Mouse (Mus musculus) forebrain, embryonic 13.5 days (tissue): ENCODE measurements around the gene Tnnt1. TPM values are rescaled to one million over a fixed set of nuclear protein-coding genes. Genes with fewer than 3 reads are reported as not detected.
A peak's percentile ranks its signal among the peaks of the same experiment; 100 is the strongest.

Source experiments
- ATAC-seq: fragments of 200-750 bp; cut with Nextera tagmentation; 2 replicates; pipeline ENCODE4 v1.8.0; 2017
- H3K27ac ChIP-seq: fragments of 300-500 bp; sonication (generic); 2 replicates; pipeline ENCODE4 v1.5.1; 2015; ENCODE audit warnings: inconsistent platforms, mild to moderate bottlenecking, moderate library complexity
- H3K27me3 ChIP-seq: fragments of 300-500 bp; sonication (generic); 2 replicates; pipeline ENCODE4 v1.6.1; 2015; ENCODE audit warnings: mild to moderate bottlenecking, inconsistent platforms
- H3K36me3 ChIP-seq: fragments of 300-500 bp; sonication (generic); 2 replicates; pipeline ENCODE4 v1.6.1; 2015; ENCODE audit warnings: mild to moderate bottlenecking, inconsistent platforms; ENCODE audit not compliant: poor library complexity, severe bottlenecking
- H3K4me1 ChIP-seq: fragments of 300-500 bp; sonication (generic); 2 replicates; pipeline ENCODE4 v1.6.1; 2015; ENCODE audit warnings: inconsistent platforms
- H3K4me2 ChIP-seq: fragments of 300-500 bp; sonication (generic); 2 replicates; pipeline ENCODE4 v1.6.1; 2015; ENCODE audit warnings: inconsistent platforms, mild to moderate bottlenecking, moderate library complexity
- H3K4me3 ChIP-seq: fragments of 300-500 bp; sonication (generic); 2 replicates; pipeline ENCODE4 v1.5.1; 2015; ENCODE audit warnings: mild to moderate bottlenecking, inconsistent platforms
- H3K9ac ChIP-seq: fragments of 300-500 bp; sonication (generic); 2 replicates; pipeline ENCODE4 v1.6.1; 2015; ENCODE audit warnings: mild to moderate bottlenecking, inconsistent platforms
- H3K9me3 ChIP-seq: fragments of 300-500 bp; sonication (generic); replicated peaks from 2 replicates; pipeline ENCODE4 v1.6.1; 2016; ENCODE audit warnings: inconsistent platforms
- WGBS: fragments of 180-500 bp; shearing (Covaris S2); methylation state at CpG from one replicate; pipeline ENCODE4 v1.1.7; 2015; 5-methylcytosine and 5-hydroxymethylcytosine counted together
- polyA plus RNA-seq: library from polyadenylated mRNA; unstranded; fragments of >200 nt; fragmentation: Nextera tagmentation; extraction: Ambion mirVana; gene quantifications from 2 replicates; pipeline ENCODE4 v1.2.1, GENCODE M21; 2015

Tnnt1 gene
- polyA plus RNA-seq, 1 experiment from 2014 or later: 3.9 TPM

DNA sequence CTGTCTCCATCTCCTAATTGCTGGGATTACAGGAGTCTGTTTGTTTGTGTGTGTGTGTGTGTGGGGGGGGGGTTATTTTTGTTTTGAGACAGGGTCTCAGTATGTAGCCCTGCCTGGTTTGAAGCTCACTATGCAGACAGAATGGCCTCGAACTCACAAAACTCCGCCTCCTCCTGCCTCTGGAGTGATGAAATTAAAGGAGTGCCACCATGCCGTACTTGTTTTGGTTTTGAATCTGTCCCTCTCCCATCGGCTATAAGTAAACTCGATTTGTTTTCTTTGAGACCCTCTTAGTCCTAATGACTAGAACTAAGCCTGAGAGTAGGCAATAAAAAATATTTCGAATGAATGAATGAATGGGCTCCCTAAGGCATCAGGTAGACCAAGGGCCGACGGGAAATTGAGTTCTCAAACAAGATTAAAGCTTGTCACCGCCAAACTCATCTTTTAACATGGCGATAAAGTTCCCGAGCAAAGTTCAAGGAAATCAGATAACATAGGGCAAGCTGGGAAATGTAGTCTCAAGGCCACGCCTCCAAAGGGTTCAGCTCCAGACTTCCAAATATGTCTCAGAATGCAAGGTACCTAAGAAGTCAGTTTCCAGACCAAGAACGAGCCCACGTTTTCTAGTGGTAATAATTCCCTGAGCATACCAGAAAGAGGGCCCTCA is 13.6 kb downstream of the Tnnt1 start:
- peak; percentile 14; the same call in 1 of the 2 replicates for ATAC-seq
- no peak overlapping the region for H3K27ac ChIP-seq

DNA sequence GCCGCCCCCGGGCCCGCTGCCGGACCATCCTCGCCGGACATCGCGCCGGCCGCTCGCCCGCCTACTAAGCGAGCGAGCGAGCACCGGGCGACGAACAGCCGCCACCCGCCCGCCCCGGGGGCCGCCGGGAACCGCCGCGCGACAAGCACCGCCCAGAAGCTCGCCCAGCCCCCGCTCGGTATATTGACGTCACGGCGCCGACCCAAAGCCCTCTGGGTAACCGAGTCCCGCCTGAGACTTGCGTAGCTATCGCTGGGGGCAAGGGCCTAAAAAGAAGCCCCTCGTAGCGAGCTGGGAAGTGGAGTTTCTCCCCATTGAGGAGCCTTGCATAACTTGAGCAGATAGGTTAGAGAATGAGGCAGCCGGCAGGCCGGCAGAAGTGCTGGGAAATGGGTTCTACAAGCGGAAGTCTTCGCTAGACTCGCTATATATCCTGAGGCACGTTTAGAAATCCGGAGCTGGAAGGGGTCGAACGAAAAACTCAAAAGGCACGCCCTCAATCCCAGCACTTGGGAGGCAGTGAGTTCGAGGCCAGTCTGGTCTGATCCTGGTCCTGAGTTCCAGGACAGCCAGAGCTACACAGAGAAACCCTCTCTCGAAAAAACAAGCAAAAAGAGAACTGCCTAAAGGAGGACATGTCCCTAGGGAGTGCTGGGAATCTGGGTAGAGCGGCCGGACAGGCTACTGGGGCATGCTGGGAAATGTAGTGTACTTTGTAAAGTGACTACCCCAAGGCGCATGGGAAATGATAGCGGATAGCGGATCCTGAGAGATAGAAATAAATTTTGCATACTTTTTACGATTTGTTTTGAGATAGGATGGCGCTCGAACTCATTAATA is 14.4 kb downstream of the Tnnt1 start, which contains the start of gene Ppp1r12c:
Gene Ppp1r12c, minus strand, starts transcription at position 123 of the 840 bp plus-strand sequence.
- Histone ChIP-seq H3K27me3 (no peaks in the 10 kb centered on the region), H3K9me3 (no peaks in the 10 kb centered on the region), H3K4me2 (peak within 1 kb of the TSS; percentile 82), H3K36me3 (peaks cover 9% of the 10 kb centered on the region), H3K9ac (peak within 1 kb of the TSS; percentile 95), H3K27ac (peak within 1 kb of the TSS; percentile 81), H3K4me3 (peak within 1 kb of the TSS; percentile 77), H3K4me1 (peaks cover 41% of the 10 kb centered on the region)
- under 1% methylated on average over 60 of the region's 62 CpGs for WGBS
- ATAC-seq: peak; percentile 96

More for the DNA sequence above, 13.6 kb downstream of the Tnnt1 start:
- WGBS: 9% methylated on average over 14 of the region's 14 CpGs
- H3K4me2 ChIP-seq: peak overlapping the region; percentile 82
- peak overlapping the region; percentile 77 for H3K4me3 ChIP-seq
- no peaks in the 10 kb centered on the region for H3K27me3 ChIP-seq
- H3K9ac ChIP-seq: 0 out of 2 replicates have a peak overlapping the region, but pooled peaks have one; percentile 95
- H3K36me3 ChIP-seq: 0 out of 2 replicates have a peak, but pooled peaks cover 3% of the 10 kb centered on the region
- H3K9me3 ChIP-seq: no peaks in the 10 kb centered on the region
- peaks cover 35% of the 10 kb centered on the region for H3K4me1 ChIP-seq

DNA sequence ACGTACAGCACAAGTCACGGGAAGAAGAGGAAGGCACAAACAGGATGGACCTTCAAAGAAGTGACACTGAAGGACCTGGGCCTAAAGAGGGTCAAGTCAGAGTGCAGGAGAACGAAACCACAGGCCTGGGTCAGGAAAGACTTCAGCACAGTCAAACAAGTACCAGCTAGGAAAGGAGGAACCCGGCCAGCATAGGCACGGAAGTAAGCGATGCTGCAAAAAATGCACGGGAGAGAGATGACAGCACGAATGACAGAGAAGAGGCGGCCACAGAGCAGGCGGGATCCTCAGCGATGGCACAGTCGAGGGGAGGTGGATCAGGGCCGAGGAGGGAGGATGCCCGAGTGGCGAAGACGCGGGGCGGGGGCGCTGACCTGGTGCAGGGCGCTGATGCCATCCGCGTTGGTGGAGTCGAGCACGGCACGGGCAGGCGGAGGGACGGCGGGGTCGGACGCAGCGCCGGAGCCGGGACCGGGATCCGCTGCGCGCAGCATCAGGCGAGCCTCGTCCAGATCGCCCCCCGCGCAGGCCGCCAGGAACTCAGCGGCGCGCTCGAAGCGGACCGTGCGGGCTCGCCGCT is 15.2 kb downstream of the Tnnt1 start:
- Histone ChIP-seq H3K4me3 (peak overlapping the region; percentile 77), H3K27me3 (no peaks in the 10 kb centered on the region), H3K9me3 (no peaks in the 10 kb centered on the region), H3K36me3 (peaks cover 17% of the 10 kb centered on the region), H3K4me1 (peaks cover 41% of the 10 kb centered on the region), H3K27ac (peak overlapping the region; percentile 81), H3K4me2 (peak overlapping the region; percentile 82), H3K9ac (peak overlapping the region; percentile 95)
- WGBS: 1% methylated on average over 29 of the region's 52 CpGs
- ATAC-seq: peak; percentile 57

DNA sequence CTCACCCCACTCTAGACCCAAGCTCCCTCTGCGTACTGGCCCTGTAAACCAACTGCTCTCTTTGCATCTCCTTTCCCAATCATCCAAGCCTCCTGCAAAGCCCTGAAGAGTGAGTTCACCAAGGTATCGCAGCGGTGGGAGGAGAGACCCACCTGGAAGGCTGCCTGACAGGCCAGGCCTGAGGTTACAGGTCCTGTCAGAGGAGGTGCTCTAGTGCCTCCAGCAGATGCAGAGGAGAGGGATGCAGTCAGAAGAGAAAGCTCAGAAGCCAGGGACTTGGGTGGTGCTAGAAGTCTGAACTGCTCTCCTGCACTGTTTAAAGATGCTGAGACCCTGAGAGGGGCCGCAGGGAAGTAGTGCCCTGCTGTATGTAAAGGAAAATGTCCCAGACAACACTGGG is 17.1 kb downstream of the Tnnt1 start:
- peak overlapping the region; percentile 77 for H3K4me3 ChIP-seq

DNA sequence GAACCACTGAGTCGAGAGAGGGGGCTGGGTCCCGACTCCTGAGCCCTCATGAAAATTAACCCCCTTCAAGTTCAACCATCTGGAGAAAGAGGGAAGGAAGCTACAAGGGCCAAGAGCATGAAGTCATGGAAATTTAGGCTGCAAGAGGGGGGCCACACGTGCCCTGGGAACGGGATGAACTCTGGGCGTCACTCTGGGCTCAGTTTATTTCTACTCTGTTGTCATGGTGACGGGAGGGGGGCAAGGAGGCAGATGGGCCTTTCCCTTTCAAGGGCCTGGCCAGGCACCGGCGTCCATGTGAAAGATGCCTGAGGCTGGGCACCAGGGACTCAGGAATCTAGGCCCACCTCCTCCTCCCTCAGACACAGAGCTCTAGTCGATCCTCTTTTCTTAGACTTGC is 17.9 kb downstream of the Tnnt1 start:
- H3K27ac ChIP-seq: peak overlapping the region; percentile 27; the same call in 1 of the 2 replicates

More for the DNA sequence above, 17.1 kb downstream of the Tnnt1 start:
- H3K4me1 ChIP-seq: peaks cover 41% of the 10 kb centered on the region
- H3K27me3 ChIP-seq: no peaks in the 10 kb centered on the region
- no peak for ATAC-seq
- WGBS: 84% methylated on average over 4 of the region's 4 CpGs
- no peak overlapping the region for H3K27ac ChIP-seq
- peak overlapping the region; percentile 82 for H3K4me2 ChIP-seq
- H3K36me3 ChIP-seq: peaks cover 32% of the 10 kb centered on the region
- H3K9me3 ChIP-seq: no peaks in the 10 kb centered on the region
- H3K9ac ChIP-seq: peak overlapping the region; percentile 95

DNA sequence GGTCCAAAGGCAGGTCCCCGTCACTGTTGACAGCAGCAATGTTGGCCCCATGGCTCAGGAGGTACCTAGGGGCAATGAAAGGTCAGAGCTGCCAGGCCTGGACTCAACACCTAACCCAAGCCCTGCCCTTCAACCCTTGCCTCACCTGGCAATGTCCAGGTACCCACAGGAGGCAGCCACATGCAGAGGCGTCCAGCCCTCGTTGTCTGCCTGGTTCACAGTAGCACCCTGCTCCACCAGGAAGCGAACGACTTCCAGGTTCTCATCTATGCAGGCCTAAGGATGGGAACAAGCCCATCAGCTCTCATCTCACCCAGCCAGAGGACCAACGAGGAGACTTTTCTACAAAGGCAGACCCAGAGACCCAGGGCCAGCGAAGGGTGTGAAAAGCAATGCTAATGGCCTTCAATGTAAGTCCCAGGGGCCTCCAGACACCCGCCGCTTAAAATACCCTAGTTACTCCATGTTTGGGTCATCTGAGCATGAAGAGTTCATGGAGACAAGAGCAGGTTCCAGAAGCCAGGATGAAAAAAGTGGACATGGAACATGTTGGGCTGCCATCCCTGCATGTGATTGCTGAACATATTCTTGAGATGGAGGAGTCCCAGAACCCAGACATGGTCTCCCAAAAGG is 18.8 kb downstream of the Tnnt1 start:
- no peak for ATAC-seq
- no peak overlapping the region for H3K27ac ChIP-seq
- H3K4me2 ChIP-seq: no peak overlapping the region
- H3K9ac ChIP-seq: no peak overlapping the region
- H3K4me3 ChIP-seq: no peak overlapping the region
- WGBS: 92% methylated on average over 9 of the region's 9 CpGs
- H3K9me3 ChIP-seq: no peaks in the 10 kb centered on the region
- H3K36me3 ChIP-seq: peaks cover 47% of the 10 kb centered on the region
- H3K27me3 ChIP-seq: no peaks in the 10 kb centered on the region
- H3K4me1 ChIP-seq: peaks cover 41% of the 10 kb centered on the region

More for the DNA sequence above, 17.9 kb downstream of the Tnnt1 start:
- Histone ChIP-seq H3K36me3 (peaks cover 38% of the 10 kb centered on the region), H3K4me2 (peak overlapping the region; percentile 82), H3K27me3 (no peaks in the 10 kb centered on the region), H3K4me1 (peaks cover 41% of the 10 kb centered on the region), H3K9ac (peak overlapping the region; percentile 95), H3K4me3 (peak overlapping the region; percentile 9; the same call in 1 of the 2 replicates), H3K9me3 (no peaks in the 10 kb centered on the region)
- ATAC-seq: no peak
- 19% methylated on average over 9 of the region's 9 CpGs for WGBS

DNA sequence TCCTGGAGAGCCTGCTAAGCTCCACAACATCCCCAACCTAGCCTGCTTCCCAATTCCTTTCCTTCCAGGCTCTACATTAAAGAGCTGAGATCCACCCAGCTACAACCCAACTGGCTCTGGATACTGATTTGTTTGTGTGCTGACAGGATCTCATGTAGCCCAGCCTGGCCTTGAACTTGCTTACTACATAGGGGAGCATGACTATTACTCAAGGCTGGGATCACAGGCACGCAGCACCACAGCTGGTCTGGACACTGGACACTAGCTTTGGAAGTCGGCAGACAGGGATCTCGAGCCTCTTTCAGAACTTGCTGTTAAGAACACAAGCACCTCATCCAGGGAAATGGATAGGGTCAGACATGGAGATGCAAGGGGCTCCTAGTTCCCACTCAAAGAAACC is 19.7 kb downstream of the Tnnt1 start:
- Histone ChIP-seq H3K4me1 (peaks cover 39% of the 10 kb centered on the region), H3K4me2 (no peak overlapping the region), H3K27me3 (no peaks in the 10 kb centered on the region), H3K9me3 (no peaks in the 10 kb centered on the region), H3K9ac (no peak overlapping the region), H3K36me3 (peaks cover 56% of the 10 kb centered on the region), H3K4me3 (no peak overlapping the region), H3K27ac (no peak overlapping the region)
- no peak for ATAC-seq
- WGBS: 92% methylated on average over 3 of the region's 3 CpGs

DNA sequence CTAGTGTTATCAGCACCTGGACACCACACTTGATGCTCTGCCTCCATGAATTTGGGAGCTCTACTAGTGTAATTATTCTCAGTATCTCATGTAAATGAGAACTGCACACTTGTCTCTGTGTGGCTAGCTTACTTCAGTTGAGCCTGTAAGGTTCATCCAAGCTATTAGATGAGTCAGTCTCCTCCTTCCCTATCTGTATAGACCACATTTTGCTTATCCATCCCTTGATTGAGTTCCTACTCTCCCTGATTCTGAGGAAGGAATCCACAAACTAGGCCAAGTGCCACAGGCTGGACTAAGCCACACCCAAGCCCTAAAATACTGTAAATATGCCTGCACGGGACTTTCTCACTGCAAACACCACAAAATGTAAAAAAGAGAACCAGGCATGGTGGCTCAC is 22.2 kb downstream of the Tnnt1 start:
- Histone ChIP-seq H3K9me3 (no peaks in the 10 kb centered on the region), H3K4me3 (no peak overlapping the region), H3K9ac (no peak overlapping the region), H3K36me3 (peaks cover 73% of the 10 kb centered on the region), H3K27ac (no peak overlapping the region), H3K4me1 (peaks cover 20% of the 10 kb centered on the region), H3K27me3 (no peaks in the 10 kb centered on the region), H3K4me2 (no peak overlapping the region)
- 86% methylated on average over 1 of the region's 1 CpGs for WGBS
- no peak for ATAC-seq

DNA sequence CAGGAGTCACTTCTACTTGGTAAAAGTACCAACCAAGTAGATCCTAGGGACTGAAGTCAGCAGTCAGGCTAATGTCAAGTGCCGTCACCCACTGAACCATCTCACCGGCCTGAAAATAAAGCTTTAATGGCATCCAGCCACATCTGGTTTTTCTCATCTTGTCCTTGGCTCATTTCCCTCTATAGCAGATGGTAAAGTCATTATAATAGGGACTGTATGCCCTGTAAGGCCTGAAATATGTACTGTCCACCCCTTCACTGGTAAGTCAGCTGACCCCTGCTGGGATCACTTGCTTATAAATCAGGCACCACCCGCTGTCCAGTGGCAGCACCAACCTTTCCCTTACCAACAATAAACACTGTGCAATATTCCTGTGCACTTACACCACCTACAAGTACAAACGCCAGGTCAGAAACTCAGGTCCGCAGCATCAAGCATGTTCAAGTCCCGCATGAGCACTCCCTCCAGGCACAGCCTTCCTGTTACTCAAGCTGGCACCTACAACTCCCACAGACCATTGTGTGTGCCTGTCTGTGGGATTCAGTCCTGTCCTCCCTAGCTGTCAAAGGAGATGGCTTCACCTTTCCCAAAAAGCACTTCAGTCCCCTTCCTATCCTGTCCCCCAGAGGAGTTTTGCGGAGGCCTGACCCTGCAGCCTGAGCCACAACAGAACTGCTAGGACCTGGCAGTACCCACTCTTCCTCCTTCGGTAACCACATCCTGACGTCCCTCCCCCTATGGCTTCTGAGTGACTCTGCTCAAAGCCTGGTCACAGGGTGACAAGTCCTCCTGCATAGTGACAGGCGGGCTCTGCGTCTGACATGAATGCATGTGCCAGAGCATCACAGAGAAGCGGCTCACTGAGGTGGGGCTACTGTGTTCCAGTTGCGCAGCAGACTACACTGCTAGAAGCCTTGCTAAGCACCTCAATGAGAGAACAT is 23.6 kb downstream of the Tnnt1 start:
- Histone ChIP-seq H3K9ac (no peak overlapping the region), H3K27me3 (no peaks in the 10 kb centered on the region), H3K4me2 (no peak overlapping the region), H3K27ac (no peak overlapping the region), H3K36me3 (peaks cover 86% of the 10 kb centered on the region), H3K4me3 (no peak overlapping the region), H3K9me3 (no peaks in the 10 kb centered on the region), H3K4me1 (peaks cover 6% of the 10 kb centered on the region; the same call in 1 of the 2 replicates)
- 94% methylated on average over 13 of the region's 13 CpGs for WGBS
- ATAC-seq: no peak

DNA sequence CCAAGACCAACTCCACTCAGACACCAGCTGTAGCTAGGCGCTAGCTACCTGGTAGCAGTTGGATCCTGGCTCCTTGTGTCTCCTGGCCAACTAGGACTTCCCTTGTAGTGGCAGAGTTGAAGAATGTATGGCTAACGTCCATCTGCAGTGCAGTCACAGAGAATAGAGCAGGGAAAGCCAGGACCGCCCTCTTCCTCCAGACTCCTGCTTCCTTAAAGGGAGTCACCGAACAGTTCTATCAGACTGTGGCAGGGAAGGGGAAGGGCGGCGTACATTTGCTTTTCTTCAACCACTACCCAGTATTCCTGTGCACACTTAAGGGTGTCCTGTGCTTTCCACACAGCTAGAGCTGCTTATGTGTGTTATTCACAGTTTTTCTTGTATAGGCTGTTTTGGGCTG is 24.9 kb downstream of the Tnnt1 start:
- no peak for ATAC-seq
- Histone ChIP-seq H3K36me3 (peaks cover 86% of the 10 kb centered on the region), H3K27me3 (no peaks in the 10 kb centered on the region), H3K4me3 (no peak overlapping the region), H3K4me1 (no peaks in the 10 kb centered on the region), H3K27ac (no peak overlapping the region), H3K9ac (no peak overlapping the region), H3K4me2 (no peak overlapping the region), H3K9me3 (no peaks in the 10 kb centered on the region)
- WGBS: 88% methylated on average over 6 of the region's 6 CpGs

DNA sequence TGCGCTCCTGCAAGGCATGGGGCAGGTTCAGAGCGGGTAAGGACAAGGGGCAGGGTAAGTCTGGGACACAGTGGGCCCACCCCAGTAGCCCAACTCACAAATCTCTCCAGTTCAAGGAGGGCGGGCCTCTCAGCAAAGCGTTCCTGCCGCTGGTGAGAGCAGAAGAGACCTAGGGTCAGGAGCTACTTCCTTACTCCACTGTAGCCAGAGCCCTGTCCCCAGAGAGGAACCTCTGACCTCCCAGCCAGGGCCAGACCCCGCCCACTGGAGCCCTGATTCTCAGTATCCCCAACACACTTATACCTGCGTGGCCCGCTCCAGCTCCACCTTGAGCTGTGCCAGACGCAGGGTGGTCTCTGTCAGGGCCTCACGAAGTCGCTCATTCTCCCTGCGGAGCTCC is 33.9 kb downstream of the Tnnt1 start:
- H3K27ac ChIP-seq: no peak overlapping the region
- no peak overlapping the region for H3K4me3 ChIP-seq
- no peak overlapping the region for H3K9ac ChIP-seq
- H3K4me2 ChIP-seq: no peak overlapping the region
- H3K36me3 ChIP-seq: peaks cover 61% of the 10 kb centered on the region
- WGBS: 88% methylated on average over 12 of the region's 12 CpGs
- peaks cover 10% of the 10 kb centered on the region for H3K27me3 ChIP-seq
- no peaks in the 10 kb centered on the region for H3K9me3 ChIP-seq
- peaks cover 21% of the 10 kb centered on the region for H3K4me1 ChIP-seq
- ATAC-seq: no peak
